Mouse (Mus musculus): Measurements from ENCODE around the gene Kcnq4.

GRCm38 (mm10) chr4:120692717-120693116 lies 55.7 kb downstream of the Kcnq4 start:
- peak; percentile 74 for TF ChIP-seq CTCF (IDR thresholded peaks at IDR 0.05; ENCODE audit: extremely low read depth, insufficient read depth, low read length)
- TF ChIP-seq POLR2A (IDR thresholded peaks at IDR 0.05; ENCODE audit: extremely low read depth, insufficient read depth, low read length), result no peak
